Mouse (Mus musculus) megakaryocyte, adult 5-6 weeks (primary cell): Measurements from ENCODE around the gene Slpi. TPM values are rescaled to one million over a fixed set of nuclear protein-coding genes. Genes with fewer than 3 reads are reported as not detected.
"Not testable (repeated sequence)": the region's sequence is repeated elsewhere in the genome, so short reads cannot be mapped to it uniquely, and the experiment has no call there.

Source experiments
- ATAC-seq: 2 replicates; pipeline ENCODE4 v1.8.0; 2016; ENCODE audit warnings: mild to moderate bottlenecking, inconsistent platforms; ENCODE audit not compliant: poor library complexity, severe bottlenecking
- total RNA-seq, 2 experiments: library from RNA; stranded (forward) in 1 of 2; stranded (reverse) in 1 of 2; fragments of 153-499, 151-499 nt in 1 of 2; fragments of 221-1000, 200-1000 nt in 1 of 2; gene quantifications; 2 replicates each; pipeline versions ENCODE4 v1.2.3 to v1.2.4; 2015 to 2017

Slpi gene
- total RNA-seq, 2 experiments from 2014 or later = 81.4 to 463 TPM

DNA sequence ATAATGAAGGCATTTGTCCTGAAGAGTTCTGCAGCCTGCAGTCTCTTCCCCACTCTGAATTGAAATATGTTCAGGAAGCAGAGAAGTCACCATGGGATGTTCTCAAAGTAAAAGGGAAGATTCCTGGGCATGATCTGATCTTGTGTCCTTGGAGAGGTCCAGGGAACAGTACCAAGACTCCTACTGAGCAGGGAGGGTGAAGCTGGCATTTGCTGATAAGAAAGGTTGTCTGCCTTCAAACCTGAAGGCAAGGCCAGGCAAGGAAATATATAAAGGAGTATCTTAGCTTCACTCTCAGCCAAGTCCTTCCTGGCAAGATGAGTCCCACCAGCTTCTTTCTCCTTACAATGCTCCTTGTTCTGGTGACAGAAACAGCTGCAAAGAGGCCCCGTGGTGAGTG is 72.4 kb downstream of the Slpi start, which contains the start of gene Svs6:
Gene Svs6, plus strand, starts transcription at position 301 of the 400 bp plus-strand sequence.
- ATAC-seq = not testable (repeated sequence)

GRCm38 (mm10) chr2:164315460-164315859 is 73.4 kb downstream of the Slpi start:
- not testable (repeated sequence) for ATAC-seq

DNA sequence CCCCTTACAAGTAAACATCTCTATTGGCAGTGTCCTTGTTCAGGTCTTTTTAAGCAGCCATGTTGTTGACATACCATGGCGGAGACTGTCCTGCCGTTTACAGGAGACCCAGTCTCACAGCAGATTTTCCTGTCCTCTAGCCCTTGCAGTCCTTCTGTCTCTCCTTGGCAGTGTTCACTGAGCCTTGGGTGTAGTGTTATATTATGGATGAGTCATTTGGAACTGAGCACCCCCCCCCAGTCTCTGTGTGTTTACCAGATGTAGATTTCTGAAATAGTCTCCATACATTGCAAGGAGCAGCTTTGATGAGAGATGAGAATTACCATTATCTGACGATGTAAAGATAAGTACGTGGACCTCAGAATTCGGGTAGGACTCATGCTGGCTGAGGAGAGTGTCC is 76.3 kb downstream of the Slpi start:
- ATAC-seq = no peak

Other genes starting within 250 kb of the Slpi start
- not detected in 2 replicates for gene Kcns1, start 218.0 kb downstream of the Slpi start, total RNA-seq (2015)
- gene Kcns1, start 218.0 kb downstream of the Slpi start, total RNA-seq (2017) = not detected in 2 replicates
- not detected in 2 replicates for gene Wfdc5, start 206.4 kb downstream of the Slpi start, total RNA-seq (2015)
- not detected in 2 replicates for gene Wfdc5, start 206.4 kb downstream of the Slpi start, total RNA-seq (2017)
- gene Wfdc12, start 198.5 kb downstream of the Slpi start, total RNA-seq (2015) = not detected in 2 replicates
- gene Wfdc12, start 198.5 kb downstream of the Slpi start, total RNA-seq (2017) = not detected in 2 replicates
- gene Wfdc15a, start 189.0 kb downstream of the Slpi start, total RNA-seq (2015) = not detected in 2 replicates
- gene Wfdc15a, start 189.0 kb downstream of the Slpi start, total RNA-seq (2017) = not detected in 2 replicates
- not detected in 2 replicates for gene Wfdc15b, start 167.4 kb downstream of the Slpi start, total RNA-seq (2015)
- gene Wfdc15b, start 167.4 kb downstream of the Slpi start, total RNA-seq (2017) = not detected in 2 replicates
- not detected in 2 replicates for gene Svs2, start 150.6 kb downstream of the Slpi start, total RNA-seq (2015)
- not detected in 2 replicates for gene Svs2, start 150.6 kb downstream of the Slpi start, total RNA-seq (2017)
- not detected in 2 replicates for gene Svs3b, start 132.5 kb downstream of the Slpi start, total RNA-seq (2015)
- not detected in 2 replicates for gene Svs3b, start 132.5 kb downstream of the Slpi start, total RNA-seq (2017)
- gene Svs4, start 110.6 kb downstream of the Slpi start, total RNA-seq (2015) = not detected in 2 replicates
- gene Svs4, start 110.6 kb downstream of the Slpi start, total RNA-seq (2017) = not detected in 2 replicates
- not detected in 2 replicates for gene Svs3a, start 99.8 kb downstream of the Slpi start, total RNA-seq (2015)
- not detected in 2 replicates for gene Svs3a, start 99.8 kb downstream of the Slpi start, total RNA-seq (2017)
- not detected in 2 replicates for gene Svs6, start 72.3 kb downstream of the Slpi start, total RNA-seq (2015)
- not detected in 2 replicates for gene Svs6, start 72.3 kb downstream of the Slpi start, total RNA-seq (2017)
- not detected in 2 replicates for gene Svs5, start 56.4 kb downstream of the Slpi start, total RNA-seq (2015)
- not detected in 2 replicates for gene Svs5, start 56.4 kb downstream of the Slpi start, total RNA-seq (2017)
- gene Rbpjl, start 14.0 kb upstream of the Slpi start, total RNA-seq (2015) = not detected in 2 replicates
- not detected in 2 replicates for gene Rbpjl, start 14.0 kb upstream of the Slpi start, total RNA-seq (2017)
- gene Matn4, start 16.1 kb upstream of the Slpi start, total RNA-seq (2015) = not detected in 2 replicates
- gene Matn4, start 16.1 kb upstream of the Slpi start, total RNA-seq (2017) = not detected in 2 replicates
- 0.76 and 0.82 TPM in 2 replicates for gene Sdc4, start 54.8 kb upstream of the Slpi start, total RNA-seq (2015)
- gene Sdc4, start 54.8 kb upstream of the Slpi start, total RNA-seq (2017) = 0.49 and 0.88 TPM in 2 replicates
- gene Sys1, start 67.9 kb upstream of the Slpi start, total RNA-seq (2015) = 50.9 and 52.3 TPM in 2 replicates
- gene Sys1, start 67.9 kb upstream of the Slpi start, total RNA-seq (2017) = 14.9 and 20.2 TPM in 2 replicates
- gene Gm20458, start 71.9 kb upstream of the Slpi start, total RNA-seq (2015) = not detected in 2 replicates
- not detected in 2 replicates for gene Gm20458, start 71.9 kb upstream of the Slpi start, total RNA-seq (2017)
- gene Trp53tg5, start 84.6 kb upstream of the Slpi start, total RNA-seq (2015) = not detected in 2 replicates
- not detected in 2 replicates for gene Trp53tg5, start 84.6 kb upstream of the Slpi start, total RNA-seq (2017)
- gene Dbndd2, start 97.0 kb upstream of the Slpi start, total RNA-seq (2015) = 3.2 and 7.9 TPM in 2 replicates
- 1.4 and 2.0 TPM in 2 replicates for gene Dbndd2, start 97.0 kb upstream of the Slpi start, total RNA-seq (2017)
- 69.0 and 70.8 TPM in 2 replicates for gene Pigt, start 108.4 kb upstream of the Slpi start, total RNA-seq (2015)
- gene Pigt, start 108.4 kb upstream of the Slpi start, total RNA-seq (2017) = 30.8 and 43.0 TPM in 2 replicates
- gene Wfdc2, start 173.3 kb upstream of the Slpi start, total RNA-seq (2015) = not detected in 2 replicates
- gene Wfdc2, start 173.3 kb upstream of the Slpi start, total RNA-seq (2017) = not detected in 2 replicates
- gene Spint3, start 184.4 kb upstream of the Slpi start, total RNA-seq (2015) = not detected in 2 replicates
- gene Spint3, start 184.4 kb upstream of the Slpi start, total RNA-seq (2017) = not detected in 2 replicates
- gene Wfdc6a, start 196.4 kb upstream of the Slpi start, total RNA-seq (2015) = not detected in 2 replicates
- not detected in 2 replicates for gene Wfdc6a, start 196.4 kb upstream of the Slpi start, total RNA-seq (2017)
- not detected in 2 replicates for gene Eppin, start 204.5 kb upstream of the Slpi start, total RNA-seq (2015)
- not detected in 2 replicates for gene Eppin, start 204.5 kb upstream of the Slpi start, total RNA-seq (2017)
- not detected in 2 replicates for gene Wfdc6b, start 224.4 kb upstream of the Slpi start, total RNA-seq (2015)
- gene Wfdc6b, start 224.4 kb upstream of the Slpi start, total RNA-seq (2017) = not detected in 2 replicates
- not detected in 2 replicates for gene Wfdc8, start 224.5 kb upstream of the Slpi start, total RNA-seq (2015)
- gene Wfdc8, start 224.5 kb upstream of the Slpi start, total RNA-seq (2017) = not detected in 2 replicates
- not detected in 2 replicates for gene Wfdc16, start 249.7 kb upstream of the Slpi start, total RNA-seq (2015)
- gene Wfdc16, start 249.7 kb upstream of the Slpi start, total RNA-seq (2017) = not detected in 2 replicates